Mouse (Mus musculus) brain, embryonic 14.5 days (tissue): ENCODE measurements around the gene Cul5. TPM values are rescaled to one million over a fixed set of nuclear protein-coding genes. Genes with fewer than 3 reads are reported as not detected.

ENCODE experiments used
- DNase-seq: peaks from one replicate; pipeline ENCODE4 v3.0.0-alpha.2; 2011; ENCODE audit warnings: low read depth
- CTCF ChIP-seq: fragments of 200-500 bp; IDR thresholded peaks from 2 replicates; pipeline ENCODE4 v1.5.1; 2012; ENCODE audit warnings: inconsistent platforms, mild to moderate bottlenecking, moderate library complexity, borderline replicate concordance; ENCODE audit not compliant: insufficient read depth, insufficient read length; ENCODE audit errors: extremely low read depth
- POLR2A ChIP-seq: fragments of 200-500 bp; IDR thresholded peaks from 2 replicates; pipeline ENCODE4 v1.6.1; 2012; ENCODE audit warnings: mild to moderate bottlenecking, inconsistent platforms, borderline replicate concordance; ENCODE audit not compliant: poor library complexity, insufficient read depth, insufficient read length, severe bottlenecking; ENCODE audit errors: extremely low read depth
- polyA plus RNA-seq: library from polyadenylated mRNA; depleted of rRNA; stranded (reverse); fragments of >200 nt; gene quantifications from 2 replicates; pipeline ENCODE4 v1.2.3, GENCODE M21; 2012; rRNA removed

The Cul5 gene
- polyA plus RNA-seq, 1 experiment = 22.5 TPM

- peak; percentile 5 for DNase-seq
- TF ChIP-seq CTCF (no peak), POLR2A (no peak)
These were observed 66.4 kb downstream of the Cul5 start for GRCm38 (mm10) chr9:53603384-53603783.

DNA sequence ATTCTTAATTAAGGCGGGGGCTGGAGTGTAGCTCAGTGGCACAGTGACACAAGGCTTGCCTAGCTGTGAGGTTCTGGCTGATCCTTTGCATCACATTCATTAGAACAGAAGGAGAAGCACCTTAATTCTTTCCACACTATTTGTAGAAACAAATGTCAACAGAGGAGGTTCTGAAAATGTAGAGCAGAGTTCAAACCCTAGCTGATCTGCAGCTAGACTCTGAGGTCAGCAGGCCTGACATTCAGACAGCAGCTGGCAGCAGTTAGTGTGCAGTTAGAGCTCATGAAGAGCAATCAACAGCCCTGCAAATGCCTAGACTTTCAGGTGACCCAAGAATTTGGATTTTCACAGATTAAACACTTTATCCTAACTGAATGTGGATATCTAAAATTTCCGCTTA, 68.3 kb downstream of the Cul5 start:
- no peak for DNase-seq
- TF ChIP-seq CTCF = no peak
- no peak for TF ChIP-seq POLR2A

GRCm38 (mm10) chr9:53598631-53599030, 71.2 kb downstream of the Cul5 start:
- TF ChIP-seq POLR2A (no peak), CTCF (no peak)
- no peak for DNase-seq

DNA sequence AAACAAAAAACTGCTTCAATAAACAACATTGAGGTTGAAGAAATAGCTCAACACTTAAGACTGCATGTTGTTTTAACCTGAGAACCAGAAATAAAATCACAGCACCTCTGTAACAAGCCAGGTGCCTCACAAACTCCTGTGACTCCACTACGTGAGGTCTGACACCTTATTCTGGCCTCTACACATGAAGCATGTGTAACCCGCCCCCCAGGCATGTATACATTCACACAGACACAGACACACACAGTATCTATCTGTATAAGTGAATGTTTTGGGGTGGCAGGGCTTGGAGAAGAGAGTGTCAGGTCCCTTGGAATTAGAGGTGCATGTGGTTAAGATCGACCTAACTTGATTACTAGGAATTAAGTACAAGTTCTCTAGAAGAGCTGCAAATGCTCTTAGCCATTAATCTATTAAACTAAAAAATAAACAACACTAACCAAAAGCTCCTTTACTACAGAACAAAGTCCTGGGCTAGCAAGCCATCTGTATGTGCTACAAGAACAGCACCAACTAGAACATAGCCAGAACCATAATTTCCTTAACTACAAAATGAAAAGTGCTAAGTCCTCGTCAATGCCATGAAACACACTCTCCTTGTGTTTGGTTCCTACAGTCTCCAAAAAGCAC, 72.7 kb downstream of the Cul5 start:
- no peak for TF ChIP-seq CTCF
- TF ChIP-seq POLR2A = no peak
- no peak for DNase-seq

DNA sequence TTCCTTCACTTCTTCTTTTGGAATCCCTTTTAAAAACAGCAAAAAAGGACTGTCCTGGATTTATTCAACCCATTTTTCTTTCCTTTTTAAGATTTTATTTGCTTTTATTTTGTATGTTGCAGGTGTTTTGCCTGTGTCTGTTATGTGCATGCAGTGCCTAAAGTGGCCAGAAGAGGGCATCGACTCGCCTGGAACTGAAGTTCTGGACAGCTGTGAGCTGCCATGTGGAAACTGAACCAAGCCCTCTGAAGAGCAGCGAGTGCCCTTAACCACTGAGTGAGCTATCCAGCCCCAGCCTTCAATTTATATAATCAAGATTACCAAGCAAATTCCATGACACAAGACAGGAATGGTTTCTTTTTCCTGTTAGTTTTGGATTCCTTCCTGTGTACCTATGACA, 75.0 kb downstream of the Cul5 start:
- TF ChIP-seq POLR2A (no peak), CTCF (peak; percentile 81)
- peak; percentile 77 for DNase-seq

GRCm38 (mm10) chr9:53581870-53582269, 87.9 kb downstream of the Cul5 start:
- TF ChIP-seq CTCF = no peak
- no peak for TF ChIP-seq POLR2A
- no peak for DNase-seq

- TF ChIP-seq POLR2A = no peak
- TF ChIP-seq CTCF = no peak
- no peak for DNase-seq
These were observed 94.1 kb downstream of the Cul5 start for GRCm38 (mm10) chr9:53575721-53576120.

DNA sequence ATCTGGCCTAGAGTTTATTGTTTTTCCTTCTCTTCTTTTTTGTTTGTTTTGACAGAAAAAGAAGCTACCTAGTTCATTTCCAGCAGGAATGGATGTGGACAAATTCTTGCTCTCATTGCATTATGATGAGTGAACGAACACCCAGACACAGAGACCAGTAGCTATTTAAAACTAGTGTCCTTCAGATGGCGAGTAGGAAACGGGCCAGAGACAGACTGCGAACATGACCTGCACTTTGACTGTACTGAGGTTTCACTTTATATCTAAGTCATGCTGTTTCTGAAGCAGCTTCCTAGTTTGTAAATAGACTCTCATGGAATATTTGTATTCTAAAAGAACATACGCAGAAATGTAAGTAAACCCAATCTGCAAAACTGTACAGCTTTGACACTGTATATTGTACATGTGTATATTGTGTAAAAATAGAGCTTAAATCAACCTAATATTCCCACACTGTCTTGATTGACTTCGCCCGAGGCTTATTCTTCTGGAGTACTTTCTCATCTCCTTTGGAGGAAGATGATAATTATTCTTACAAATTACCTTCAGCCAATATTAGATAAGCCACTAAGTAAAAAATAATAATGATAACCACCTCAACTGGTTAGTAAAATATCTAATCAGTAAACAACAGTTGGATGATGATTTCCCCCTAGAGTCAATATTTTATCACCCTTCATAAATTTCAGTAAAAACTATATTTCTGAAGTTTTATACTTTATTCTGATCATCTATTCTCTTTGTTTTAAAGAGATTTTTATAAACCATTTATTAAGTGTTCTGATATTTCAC, 97.1 kb downstream of the Cul5 start:
- no peak for DNase-seq
- TF ChIP-seq CTCF (no peak), POLR2A (no peak)

GRCm38 (mm10) chr9:53570662-53571061, 99.2 kb downstream of the Cul5 start:
- peak; percentile 32 for DNase-seq
- TF ChIP-seq CTCF (no peak), POLR2A (no peak)

Other genes starting within 250 kb of the Cul5 start
- gene Atm, start 133.3 kb downstream of the Cul5 start, polyA plus RNA-seq = 5.9 and 12.3 TPM in 2 replicates
- 10.5 and 10.7 TPM in 2 replicates for gene Npat, start 133.0 kb downstream of the Cul5 start, polyA plus RNA-seq
- 80.5 and 81.1 TPM in 2 replicates for gene Acat1, start 59.6 kb downstream of the Cul5 start, polyA plus RNA-seq
- gene Rab39, start 36.2 kb upstream of the Cul5 start, polyA plus RNA-seq = 1.3 and 1.7 TPM in 2 replicates
- 8.3 and 8.4 TPM in 2 replicates for gene Slc35f2, start 101.5 kb upstream of the Cul5 start, polyA plus RNA-seq
- 0.14 and 0.39 TPM in 2 replicates for gene Sln, start 180.2 kb upstream of the Cul5 start, polyA plus RNA-seq